Mouse (Mus musculus): ENCODE results near the gene Ccdc180. TPM values are rescaled to one million over a fixed set of nuclear protein-coding genes. Genes with fewer than 3 reads are reported as not detected.

The Ccdc180 gene
- polyA plus RNA-seq (2014; fragmentation: Nextera tagmentation; extraction: Ambion mirVana), result not detected in 2 replicates

DNA sequence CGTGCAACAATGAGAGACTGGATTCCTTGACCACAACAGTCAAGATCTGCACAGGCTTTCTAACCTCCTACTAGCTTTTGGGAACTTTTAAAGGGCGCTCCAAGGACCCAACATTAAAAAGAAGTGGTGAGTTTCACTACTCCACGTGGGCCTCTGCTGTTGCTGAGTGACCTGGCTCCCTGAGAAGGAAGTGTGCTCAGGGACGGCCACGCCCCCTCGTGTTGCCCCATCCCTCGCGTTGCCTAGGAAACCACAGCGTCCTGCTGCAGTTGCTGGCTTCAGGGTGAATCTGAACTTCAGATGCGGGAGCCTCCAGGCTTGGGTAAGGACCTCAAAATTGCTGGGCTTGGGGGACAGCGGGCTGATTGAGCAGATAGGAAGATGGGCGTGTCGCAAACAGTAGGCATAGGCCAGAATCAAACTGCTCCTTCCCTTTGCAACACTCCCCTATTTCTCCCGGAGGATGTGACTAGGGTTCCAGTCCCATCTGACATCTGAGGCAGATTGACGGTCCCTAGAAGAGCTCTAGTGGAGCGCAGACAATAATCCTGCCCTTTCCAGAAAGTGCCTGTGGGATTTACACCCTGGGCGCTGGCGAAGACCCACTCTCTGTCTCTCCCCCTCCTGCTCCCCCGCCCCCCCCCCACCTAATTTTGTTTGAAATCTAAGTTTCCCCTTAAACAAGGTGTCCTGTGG is at the start of gene Ccdc180:
TSS of gene Ccdc180 (plus strand) at position 238 of the 696 bp plus-strand sequence.
- Histone ChIP-seq H3K36me3 (replicated peaks; ENCODE audit: control insufficient read depth, insufficient read depth, low read depth, low read length) (no peaks in the 10 kb centered on the region), H3K9ac (replicated peaks; ENCODE audit: low read length) (no peak within 1 kb of the TSS), H3K4me3 (ENCODE audit: low read depth, low read length) (no peak within 1 kb of the TSS), H3K27ac (replicated peaks; ENCODE audit: low read depth, low read length) (no peak within 1 kb of the TSS), H3K27me3 (ENCODE audit: control insufficient read depth, insufficient read depth, low read length) (no peaks in the 10 kb centered on the region), H3K9me3 (replicated peaks; ENCODE audit: control insufficient read depth, low read length) (no peaks in the 10 kb centered on the region), H3K4me1 (ENCODE audit: control insufficient read depth, insufficient read depth, low read length) (no peaks in the 10 kb centered on the region), H3K4me2 (ENCODE audit: low read depth, low read length) (no peak within 1 kb of the TSS; the same call in 1 of the 2 replicates)
- ATAC-seq (replicated peaks; ENCODE audit: insufficient number of reproducible peaks, low FRiP score, low TSS enrichment, low read depth) (peak; percentile 80; the same call in 1 of the 2 replicates), DNase-seq (ENCODE audit: low spot score) (peak; percentile 89)
- WGBS, result 13% methylated on average over 19 of the region's 19 CpGs

DNA sequence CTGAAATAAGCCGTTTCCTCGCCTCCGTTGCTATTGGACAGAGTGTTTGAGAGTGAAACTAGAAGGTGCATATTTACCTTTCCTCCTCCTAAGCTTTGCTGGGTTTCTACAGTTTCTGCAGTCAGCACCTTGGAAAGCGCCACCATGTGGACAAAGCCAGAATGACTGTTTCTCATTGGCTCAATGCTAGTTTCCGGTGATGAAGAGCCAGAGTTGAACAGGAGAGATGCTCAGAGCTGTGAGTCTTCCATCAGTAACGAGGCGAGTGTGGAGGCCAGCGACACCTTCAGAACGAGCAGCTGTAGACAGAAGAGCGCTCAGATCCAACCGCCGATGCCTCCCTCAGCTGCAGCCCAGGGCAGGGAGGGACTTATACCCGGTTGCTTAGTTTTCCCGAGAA is 45.7 kb upstream of the Ccdc180 start:
- peak; percentile 77 for DNase-seq (ENCODE audit: low spot score)
- H3K36me3 ChIP-seq (replicated peaks; ENCODE audit: control insufficient read depth, insufficient read depth, low read depth, low read length), result no peaks in the 10 kb centered on the region
- no peaks in the 10 kb centered on the region for H3K4me1 ChIP-seq (ENCODE audit: control insufficient read depth, insufficient read depth, low read length)
- no peak overlapping the region for H3K4me2 ChIP-seq (ENCODE audit: low read depth, low read length)
- no peak overlapping the region for H3K9ac ChIP-seq (replicated peaks; ENCODE audit: low read length)
- no peaks in the 10 kb centered on the region for H3K27me3 ChIP-seq (ENCODE audit: control insufficient read depth, insufficient read depth, low read length)
- no peak overlapping the region for H3K27ac ChIP-seq (replicated peaks; ENCODE audit: low read depth, low read length)
- H3K4me3 ChIP-seq (ENCODE audit: low read depth, low read length), result no peak overlapping the region
- WGBS, result 47% methylated on average over 14 of the region's 14 CpGs
- no peak for ATAC-seq (replicated peaks; ENCODE audit: insufficient number of reproducible peaks, low FRiP score, low TSS enrichment, low read depth)
- no peaks in the 10 kb centered on the region for H3K9me3 ChIP-seq (replicated peaks; ENCODE audit: control insufficient read depth, low read length)

DNA sequence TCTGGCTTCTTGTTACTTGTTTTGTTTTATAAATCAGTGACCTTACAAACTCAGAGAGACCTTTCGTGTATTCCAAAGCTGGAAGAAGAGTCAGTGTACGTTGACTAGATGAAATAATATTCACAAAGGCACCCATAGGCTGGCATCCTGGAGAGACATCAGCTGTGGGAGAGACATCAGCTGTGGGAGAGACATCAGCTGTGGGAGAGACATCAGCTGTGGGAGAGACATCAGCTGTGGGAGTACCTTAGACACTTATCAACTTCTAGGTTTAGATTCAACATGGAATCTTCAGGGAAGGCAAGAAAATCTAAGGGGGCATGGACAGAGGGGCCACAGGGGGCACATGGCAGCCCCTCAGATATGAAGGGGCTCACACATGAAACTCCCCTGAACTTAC is 43.8 kb upstream of the Ccdc180 start:
- Histone ChIP-seq H3K4me2 (ENCODE audit: low read depth, low read length) (no peak overlapping the region), H3K27ac (replicated peaks; ENCODE audit: low read depth, low read length) (no peak overlapping the region), H3K9ac (replicated peaks; ENCODE audit: low read length) (no peak overlapping the region), H3K4me1 (ENCODE audit: control insufficient read depth, insufficient read depth, low read length) (no peaks in the 10 kb centered on the region), H3K9me3 (replicated peaks; ENCODE audit: control insufficient read depth, low read length) (no peaks in the 10 kb centered on the region), H3K36me3 (replicated peaks; ENCODE audit: control insufficient read depth, insufficient read depth, low read depth, low read length) (no peaks in the 10 kb centered on the region), H3K4me3 (ENCODE audit: low read depth, low read length) (no peak overlapping the region), H3K27me3 (ENCODE audit: control insufficient read depth, insufficient read depth, low read length) (no peaks in the 10 kb centered on the region)
- WGBS, result 91% methylated on average over 2 of the region's 2 CpGs
- no peak for ATAC-seq (replicated peaks; ENCODE audit: insufficient number of reproducible peaks, low FRiP score, low TSS enrichment, low read depth)
- no peak for DNase-seq (ENCODE audit: low spot score)

DNA sequence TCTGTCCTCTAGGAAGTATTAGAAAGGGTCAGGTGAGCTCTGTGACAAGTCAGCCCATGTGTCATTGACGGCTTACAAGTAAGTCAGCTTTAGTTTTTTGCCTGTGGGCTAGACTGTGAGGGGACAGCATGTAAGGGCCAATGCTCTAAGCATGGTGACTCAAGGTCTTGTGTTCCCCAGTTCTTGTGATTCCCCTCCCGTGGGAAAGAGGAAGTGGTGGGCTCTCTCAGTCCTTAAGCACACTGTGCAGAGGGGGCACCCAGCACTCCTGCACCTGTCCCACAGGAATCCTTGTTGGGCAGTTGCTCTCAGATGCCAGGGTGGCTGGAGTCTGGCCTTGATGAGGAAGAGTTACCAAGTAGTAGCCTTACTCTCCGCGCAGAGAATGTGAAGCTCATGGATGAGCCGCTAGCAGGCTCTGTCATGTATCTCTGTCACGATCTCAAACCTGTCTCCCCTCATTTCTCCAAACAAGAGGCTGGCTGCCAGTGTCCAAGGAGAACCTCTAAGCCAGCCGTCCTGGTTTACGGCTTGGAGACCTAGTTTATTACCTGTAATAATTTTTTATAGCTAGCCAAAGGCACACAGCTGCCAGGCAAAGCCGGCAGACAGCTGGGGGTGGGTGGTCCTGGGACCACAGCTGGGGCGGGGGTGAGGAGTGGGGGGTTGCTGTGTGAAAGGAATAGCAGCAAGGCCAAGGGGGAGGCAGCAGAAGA is 41.8 kb upstream of the Ccdc180 start, which contains the start of gene Stra6l:
TSS of gene Stra6l (plus strand) at position 556 of the 716 bp plus-strand sequence.
- Histone ChIP-seq H3K27ac (replicated peaks; ENCODE audit: low read depth, low read length) (no peak within 1 kb of the TSS), H3K9ac (replicated peaks; ENCODE audit: low read length) (no peak within 1 kb of the TSS), H3K4me3 (ENCODE audit: low read depth, low read length) (no peak within 1 kb of the TSS), H3K4me2 (ENCODE audit: low read depth, low read length) (no peak within 1 kb of the TSS), H3K36me3 (replicated peaks; ENCODE audit: control insufficient read depth, insufficient read depth, low read depth, low read length) (no peaks in the 10 kb centered on the region), H3K27me3 (ENCODE audit: control insufficient read depth, insufficient read depth, low read length) (no peaks in the 10 kb centered on the region), H3K4me1 (ENCODE audit: control insufficient read depth, insufficient read depth, low read length) (no peaks in the 10 kb centered on the region), H3K9me3 (replicated peaks; ENCODE audit: control insufficient read depth, low read length) (no peaks in the 10 kb centered on the region)
- ATAC-seq (replicated peaks; ENCODE audit: insufficient number of reproducible peaks, low FRiP score, low TSS enrichment, low read depth), result no peak
- WGBS, result 74% methylated on average over 10 of the region's 10 CpGs
- DNase-seq (ENCODE audit: low spot score), result no peak

DNA sequence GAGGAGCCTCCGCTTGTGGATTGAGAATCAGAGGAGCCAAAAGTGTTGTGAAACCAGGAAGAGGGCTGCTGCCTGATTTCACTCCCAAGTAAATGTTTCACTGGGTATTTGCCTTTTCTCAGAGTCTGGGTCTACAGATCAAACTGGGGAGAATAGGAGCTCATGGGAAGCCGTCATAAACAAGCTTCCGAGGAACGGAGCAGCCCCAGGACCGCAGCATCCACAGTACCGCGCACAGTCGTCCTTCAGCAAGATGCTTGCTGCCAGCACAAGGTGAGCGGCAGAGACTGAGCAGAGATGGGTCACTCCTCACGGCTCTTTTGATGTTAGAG is 41.3 kb upstream of the Ccdc180 start:
- Histone ChIP-seq H3K27me3 (ENCODE audit: control insufficient read depth, insufficient read depth, low read length) (no peaks in the 10 kb centered on the region; the same call in 1 of the 2 replicates), H3K4me1 (ENCODE audit: control insufficient read depth, insufficient read depth, low read length) (no peaks in the 10 kb centered on the region), H3K4me2 (ENCODE audit: low read depth, low read length) (no peak overlapping the region), H3K36me3 (replicated peaks; ENCODE audit: control insufficient read depth, insufficient read depth, low read depth, low read length) (no peaks in the 10 kb centered on the region), H3K9me3 (replicated peaks; ENCODE audit: control insufficient read depth, low read length) (no peaks in the 10 kb centered on the region), H3K4me3 (ENCODE audit: low read depth, low read length) (no peak overlapping the region), H3K27ac (replicated peaks; ENCODE audit: low read depth, low read length) (no peak overlapping the region), H3K9ac (replicated peaks; ENCODE audit: low read length) (no peak overlapping the region)
- ATAC-seq (replicated peaks; ENCODE audit: insufficient number of reproducible peaks, low FRiP score, low TSS enrichment, low read depth) (no peak), DNase-seq (ENCODE audit: low spot score) (no peak)
- WGBS, result 51% methylated on average over 10 of the region's 10 CpGs

DNA sequence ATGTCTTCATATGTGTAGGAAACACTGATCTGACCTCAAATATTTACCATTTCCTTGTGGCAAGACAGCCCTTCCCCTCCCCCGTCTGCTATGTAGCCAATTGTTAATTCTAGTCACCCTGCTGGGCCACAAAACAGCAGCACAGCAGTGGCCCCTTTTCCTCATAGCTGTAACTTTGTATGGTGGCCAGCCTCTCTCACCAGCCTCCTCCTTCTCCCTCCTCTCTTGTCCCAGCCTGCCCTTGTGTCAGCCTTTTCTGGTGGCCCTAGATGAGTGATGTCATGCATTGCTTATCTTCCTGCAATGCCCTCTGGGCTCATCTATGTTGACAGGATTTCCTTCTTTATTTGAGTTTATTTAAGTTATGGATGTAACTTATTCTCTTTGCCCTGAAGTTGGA is 40.7 kb upstream of the Ccdc180 start:
- DNase-seq (ENCODE audit: low spot score) (no peak), ATAC-seq (replicated peaks; ENCODE audit: insufficient number of reproducible peaks, low FRiP score, low TSS enrichment, low read depth) (no peak)
- Histone ChIP-seq H3K4me3 (ENCODE audit: low read depth, low read length) (no peak overlapping the region), H3K27ac (replicated peaks; ENCODE audit: low read depth, low read length) (no peak overlapping the region), H3K27me3 (ENCODE audit: control insufficient read depth, insufficient read depth, low read length) (no peaks in the 10 kb centered on the region; the same call in 1 of the 2 replicates), H3K4me1 (ENCODE audit: control insufficient read depth, insufficient read depth, low read length) (no peaks in the 10 kb centered on the region), H3K9me3 (replicated peaks; ENCODE audit: control insufficient read depth, low read length) (no peaks in the 10 kb centered on the region), H3K36me3 (replicated peaks; ENCODE audit: control insufficient read depth, insufficient read depth, low read depth, low read length) (no peaks in the 10 kb centered on the region), H3K9ac (replicated peaks; ENCODE audit: low read length) (no peak overlapping the region), H3K4me2 (ENCODE audit: low read depth, low read length) (no peak overlapping the region)
- WGBS, result 45% methylated on average over 1 of the region's 1 CpGs

DNA sequence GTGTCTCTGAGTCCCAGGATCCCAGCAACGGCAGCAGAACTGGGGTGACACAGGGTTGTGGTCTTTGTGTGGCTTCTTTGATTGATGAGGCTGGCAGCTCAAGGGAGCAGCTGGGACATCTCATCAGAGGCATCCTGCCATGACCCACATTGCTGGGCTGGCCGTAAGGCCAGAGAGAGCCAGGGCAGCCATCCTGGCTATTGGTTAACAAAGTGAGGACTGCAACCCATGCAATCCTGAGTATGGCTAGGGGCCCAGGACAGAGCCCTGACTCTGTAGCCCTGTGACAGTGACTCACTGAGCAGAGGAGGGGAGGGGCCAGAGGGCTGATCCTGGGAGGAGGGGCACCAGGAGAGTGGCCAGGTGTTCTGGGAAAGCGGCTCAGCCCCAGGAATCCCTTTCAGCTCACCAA is 38.5 kb upstream of the Ccdc180 start:
- no peaks in the 10 kb centered on the region for H3K36me3 ChIP-seq (replicated peaks; ENCODE audit: control insufficient read depth, insufficient read depth, low read depth, low read length)
- ATAC-seq (replicated peaks; ENCODE audit: insufficient number of reproducible peaks, low FRiP score, low TSS enrichment, low read depth) (no peak), DNase-seq (ENCODE audit: low spot score) (no peak)
- no peaks in the 10 kb centered on the region for H3K9me3 ChIP-seq (replicated peaks; ENCODE audit: control insufficient read depth, low read length)
- no peak overlapping the region for H3K9ac ChIP-seq (replicated peaks; ENCODE audit: low read length)
- no peaks in the 10 kb centered on the region; the same call in 1 of the 2 replicates for H3K27me3 ChIP-seq (ENCODE audit: control insufficient read depth, insufficient read depth, low read length)
- no peak overlapping the region for H3K4me3 ChIP-seq (ENCODE audit: low read depth, low read length)
- H3K4me1 ChIP-seq (ENCODE audit: control insufficient read depth, insufficient read depth, low read length), result no peaks in the 10 kb centered on the region
- WGBS, result 49% methylated on average over 3 of the region's 3 CpGs
- H3K27ac ChIP-seq (replicated peaks; ENCODE audit: low read depth, low read length), result no peak overlapping the region
- no peak overlapping the region for H3K4me2 ChIP-seq (ENCODE audit: low read depth, low read length)
